Mouse (Mus musculus) cortical plate, adult 2 months (tissue): ENCODE measurements at regions not wholly inside any gene's neighbourhood (a gene's known extent, or its start where the extent isn't known, plus 50 kb on each side); places are given as distances from the start of the nearest gene placed in this dataset.

Experiments used
- CTCF ChIP-seq: fragments of 200-500 bp; IDR thresholded peaks from 2 replicates; pipeline ENCODE4 v1.5.1; 2011; ENCODE audit warnings: mild to moderate bottlenecking, control low read depth, low read length; ENCODE audit not compliant: insufficient read depth; ENCODE audit errors: extremely low read depth
- POLR2A ChIP-seq: fragments of 200-500 bp; IDR thresholded peaks from 2 replicates; pipeline ENCODE4 v1.6.1; 2011; ENCODE audit warnings: mild to moderate bottlenecking, low read length, control low read depth; ENCODE audit not compliant: insufficient read depth; ENCODE audit errors: extremely low read depth

- TF ChIP-seq CTCF = no peak
- TF ChIP-seq POLR2A = no peak
These were observed 269.9 kb downstream of the Lyplal1 start for GRCm38 (mm10) chr1:185847161-185847560.
